Mouse (Mus musculus) hindbrain, postnatal 0 days (tissue): ENCODE measurements at regions not wholly inside any gene's neighbourhood (a gene's known extent, or its start where the extent isn't known, plus 50 kb on each side); places are given as distances from the start of the nearest gene placed in this dataset.

Source experiments
- ATAC-seq: fragments of 200-750 bp; cut with Nextera tagmentation; 2 replicates; pipeline ENCODE4 v1.8.0; 2017; ENCODE audit warnings: mild to moderate bottlenecking, moderate TSS enrichment, moderate library complexity
- DNase-seq: peaks from one replicate; pipeline ENCODE4 v3.0.0-alpha.2; 2015; ENCODE audit warnings: low spot score
- H3K27ac ChIP-seq: fragments of 300-500 bp; sonication (generic); 2 replicates; pipeline ENCODE4 v1.5.1; 2014; ENCODE audit warnings: mild to moderate bottlenecking
- H3K27me3 ChIP-seq: fragments of 300-500 bp; sonication (generic); 2 replicates; pipeline ENCODE4 v1.6.1; 2014; ENCODE audit warnings: low read length, mixed read lengths; ENCODE audit not compliant: insufficient read depth
- H3K36me3 ChIP-seq: fragments of 300-500 bp; sonication (generic); 2 replicates; pipeline ENCODE4 v1.6.1; 2014; ENCODE audit warnings: low read length, mixed read lengths; ENCODE audit not compliant: insufficient read depth
- H3K4me1 ChIP-seq: fragments of 300-500 bp; sonication (generic); 2 replicates; pipeline ENCODE4 v1.6.1; 2014; ENCODE audit warnings: antibody characterized with exemption, low read length, mixed read lengths; ENCODE audit not compliant: insufficient read depth
- H3K4me2 ChIP-seq: fragments of 300-500 bp; sonication (generic); 2 replicates; pipeline ENCODE4 v1.6.1; 2014; ENCODE audit warnings: low read depth, mild to moderate bottlenecking, low read length, moderate library complexity, mixed read lengths
- H3K4me3 ChIP-seq: fragments of 300-500 bp; sonication (generic); 2 replicates; pipeline ENCODE4 v1.5.1; 2014; ENCODE audit warnings: low read length
- H3K9ac ChIP-seq: fragments of 300-500 bp; sonication (generic); replicated peaks from 2 replicates; pipeline ENCODE4 v1.6.1; 2014; ENCODE audit warnings: mild to moderate bottlenecking, low read length, moderate library complexity, mixed read lengths
- H3K9me3 ChIP-seq: fragments of 300-500 bp; sonication (generic); 2 replicates; pipeline ENCODE4 v1.6.1; 2016; ENCODE audit warnings: low read length, mixed read lengths
- CTCF ChIP-seq: IDR thresholded peaks from 2 replicates; pipeline ENCODE4 v1.5.1; 2016; ENCODE audit warnings: antibody characterized with exemption, control low read depth, low read depth
- WGBS: fragments of 180-500 bp; shearing (Covaris S2); extraction: QIAGEN DNeasy Blood & Tissue Kit; methylation state at CpG from one replicate; pipeline ENCODE4 v1.1.7; 2014; 5-methylcytosine and 5-hydroxymethylcytosine counted together

DNA sequence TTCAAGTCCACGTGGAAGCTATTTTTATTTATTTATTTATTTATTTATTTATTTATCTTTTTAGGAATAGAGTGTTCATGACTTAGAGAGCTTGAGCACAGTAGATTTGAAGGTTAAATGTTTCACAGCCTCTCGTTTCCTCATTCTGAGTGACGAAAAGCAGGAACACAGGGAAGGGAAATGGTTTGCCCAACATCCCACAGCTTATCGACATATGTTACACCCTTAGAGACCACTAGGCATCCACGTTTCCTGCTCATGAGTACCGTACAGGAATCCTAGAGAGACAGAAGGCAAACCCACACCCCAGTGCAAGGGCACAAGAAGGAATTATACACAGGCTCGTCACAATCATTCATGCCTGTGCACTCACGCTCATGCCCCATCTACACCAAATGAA, 122.5 kb upstream of the Thbs1 start:
- H3K27me3 ChIP-seq, result no peaks in the 10 kb centered on the region
- H3K36me3 ChIP-seq, result no peaks in the 10 kb centered on the region
- no peak for DNase-seq
- H3K9ac ChIP-seq, result no peak overlapping the region
- H3K9me3 ChIP-seq, result no peaks in the 10 kb centered on the region
- ATAC-seq, result no peak
- TF ChIP-seq CTCF, result no peak
- no peak overlapping the region for H3K4me3 ChIP-seq
- no peak overlapping the region for H3K27ac ChIP-seq
- no peak overlapping the region for H3K4me2 ChIP-seq
- 83% methylated on average over 8 of the region's 8 CpGs for WGBS
- H3K4me1 ChIP-seq, result no peaks in the 10 kb centered on the region

DNA sequence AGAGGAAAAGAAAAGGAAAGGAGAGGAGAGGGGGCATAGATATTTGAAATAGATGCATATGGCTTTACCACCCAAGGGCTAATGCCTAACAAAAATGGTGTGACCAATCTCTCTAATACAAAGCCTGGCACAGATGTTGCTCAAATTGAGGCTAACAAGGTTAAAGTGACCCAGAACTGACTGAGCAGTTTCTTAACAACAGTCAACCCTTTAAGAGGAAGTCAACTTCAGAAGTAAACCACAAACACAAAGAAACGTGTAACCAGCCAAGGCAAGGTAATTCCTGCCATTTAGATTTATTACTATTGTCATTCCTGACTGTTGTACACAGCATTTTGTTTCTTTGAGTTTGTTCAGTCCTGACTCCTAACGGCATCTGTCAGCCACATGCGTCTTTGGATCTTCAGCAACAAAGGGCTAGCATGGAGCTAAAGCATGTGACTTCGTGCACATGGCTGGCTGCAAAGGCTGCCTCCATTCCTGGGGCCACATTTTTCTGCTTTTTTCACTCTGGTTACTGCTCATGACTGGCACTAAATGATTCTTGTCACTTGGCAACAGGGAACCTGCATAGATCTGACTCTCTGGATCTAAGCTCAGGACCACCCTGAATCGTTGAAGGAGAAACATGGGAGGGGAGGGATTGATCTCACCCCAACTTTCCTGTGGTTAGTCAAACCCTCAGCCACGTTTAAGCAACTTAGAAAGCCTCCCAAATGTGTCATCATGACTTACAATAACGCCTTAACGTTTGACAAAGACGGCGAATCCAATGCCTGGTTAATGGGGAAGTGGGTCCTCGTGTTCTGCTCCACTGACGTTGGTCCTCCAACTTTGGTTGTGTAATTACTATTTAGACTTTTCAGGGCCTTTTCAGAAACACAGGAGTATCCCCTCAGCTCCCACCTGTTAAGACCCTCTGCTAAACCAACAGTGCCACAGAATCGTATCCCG, 115.3 kb upstream of the Thbs1 start:
- Histone ChIP-seq H3K36me3 (no peaks in the 10 kb centered on the region), H3K4me2 (no peak overlapping the region), H3K9me3 (no peaks in the 10 kb centered on the region), H3K27me3 (no peaks in the 10 kb centered on the region), H3K4me1 (no peaks in the 10 kb centered on the region), H3K4me3 (no peak overlapping the region), H3K27ac (no peak overlapping the region), H3K9ac (no peak overlapping the region)
- WGBS, result 75% methylated on average over 14 of the region's 14 CpGs
- DNase-seq, result no peak
- no peak for ATAC-seq
- TF ChIP-seq CTCF, result no peak

DNA sequence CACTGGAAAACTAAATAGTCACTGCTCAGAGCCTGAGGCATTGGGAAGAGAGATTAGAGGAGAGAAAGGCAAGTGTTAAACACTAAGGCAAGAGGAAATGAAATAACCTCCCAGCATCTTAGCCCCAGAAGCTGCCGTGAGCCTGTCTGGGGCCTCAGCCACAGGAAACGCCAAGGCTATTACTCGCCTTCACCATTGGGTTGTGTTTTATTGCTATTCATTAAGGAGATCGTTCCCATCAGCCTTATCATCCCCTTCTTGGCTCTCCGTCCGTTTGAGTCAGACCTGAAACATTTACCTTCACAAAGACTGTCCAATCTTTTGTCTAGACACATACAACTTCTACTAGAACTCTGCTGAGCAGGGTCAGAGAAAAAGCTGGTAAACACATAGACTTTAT, 112.0 kb upstream of the Thbs1 start:
- 75% methylated on average over 6 of the region's 6 CpGs for WGBS
- no peaks in the 10 kb centered on the region for H3K27me3 ChIP-seq
- TF ChIP-seq CTCF, result no peak
- no peaks in the 10 kb centered on the region for H3K4me1 ChIP-seq
- ATAC-seq (no peak), DNase-seq (no peak)
- H3K9ac ChIP-seq, result no peak overlapping the region
- H3K9me3 ChIP-seq, result no peaks in the 10 kb centered on the region
- H3K4me2 ChIP-seq, result no peak overlapping the region
- H3K4me3 ChIP-seq, result no peak overlapping the region
- no peak overlapping the region for H3K27ac ChIP-seq
- H3K36me3 ChIP-seq, result no peaks in the 10 kb centered on the region

DNA sequence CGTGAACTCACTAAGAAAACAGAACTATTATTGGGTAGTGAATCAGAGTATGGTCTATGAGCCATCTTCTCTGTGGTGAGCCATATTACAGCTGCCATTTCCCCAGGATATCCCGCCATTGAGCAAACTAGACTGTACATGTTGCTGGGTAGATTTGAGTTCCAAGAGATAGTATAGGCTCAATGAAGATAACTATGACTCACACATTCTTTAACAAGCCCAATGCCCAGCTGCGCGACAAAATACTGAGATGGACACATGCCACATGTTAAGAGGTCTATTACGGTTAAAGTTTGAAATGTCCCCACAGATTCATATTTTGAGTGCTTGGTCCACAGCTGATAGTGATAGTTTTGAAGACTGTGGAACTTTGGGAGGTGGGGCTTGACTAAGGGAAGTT, 107.5 kb upstream of the Thbs1 start:
- no peak for ATAC-seq

DNA sequence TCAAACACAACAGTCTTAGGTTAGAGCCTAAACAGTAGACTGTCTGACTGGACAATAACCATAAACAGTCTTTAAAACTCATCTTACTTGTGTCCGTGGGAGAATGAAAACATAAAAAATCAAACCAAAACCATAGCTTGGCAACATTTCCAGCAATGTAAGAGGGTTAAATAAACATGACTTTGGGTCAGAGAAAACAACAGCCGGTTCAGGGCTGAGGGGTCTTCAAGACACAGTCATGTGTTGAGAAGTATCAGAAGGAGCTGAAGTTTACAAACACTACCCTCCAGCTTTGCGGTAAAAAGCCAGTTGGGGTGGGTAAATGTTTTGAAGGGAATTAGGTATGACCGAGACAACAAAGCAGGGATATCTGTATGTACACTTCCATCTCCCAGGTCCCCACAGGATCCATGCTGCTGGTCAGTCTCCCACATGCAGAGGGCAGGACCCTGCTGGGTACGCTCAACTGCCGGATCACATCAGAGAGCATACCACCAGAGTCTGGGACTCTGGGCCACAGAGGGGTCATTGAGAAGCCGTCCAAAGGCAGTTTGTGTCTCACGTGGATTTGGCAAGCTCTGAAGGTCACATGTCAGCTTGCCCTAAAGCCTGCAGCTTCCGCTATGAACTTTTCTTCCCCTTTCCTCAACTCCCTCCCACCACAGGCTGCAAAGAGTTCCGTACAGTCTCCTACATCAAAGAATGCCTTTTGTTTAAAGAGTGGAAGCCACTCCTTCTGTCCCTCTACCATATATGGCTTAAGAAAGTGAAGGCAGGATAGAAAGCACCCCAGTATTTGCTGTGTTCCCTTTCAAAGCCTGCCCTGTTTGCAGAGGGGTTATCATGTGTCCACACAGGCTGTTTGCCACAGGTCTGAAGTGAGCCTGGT, 103.9 kb upstream of the Thbs1 start:
- no peak for TF ChIP-seq CTCF
- H3K4me3 ChIP-seq, result no peak overlapping the region
- H3K27ac ChIP-seq, result no peak overlapping the region
- no peaks in the 10 kb centered on the region for H3K4me1 ChIP-seq
- 54% methylated on average over 10 of the region's 10 CpGs for WGBS
- DNase-seq (no peak), ATAC-seq (0 out of 2 replicates have a peak, but pooled peaks have one; percentile 15)
- H3K9ac ChIP-seq, result no peak overlapping the region
- H3K36me3 ChIP-seq, result no peaks in the 10 kb centered on the region
- no peaks in the 10 kb centered on the region for H3K27me3 ChIP-seq
- H3K4me2 ChIP-seq, result no peak overlapping the region
- H3K9me3 ChIP-seq, result no peaks in the 10 kb centered on the region

More for the DNA sequence above, 107.5 kb upstream of the Thbs1 start:
- Histone ChIP-seq H3K4me3 (no peak overlapping the region), H3K9ac (no peak overlapping the region), H3K27me3 (no peaks in the 10 kb centered on the region), H3K36me3 (no peaks in the 10 kb centered on the region), H3K9me3 (no peaks in the 10 kb centered on the region), H3K4me2 (no peak overlapping the region), H3K4me1 (no peaks in the 10 kb centered on the region), H3K27ac (no peak overlapping the region)
- no peak for DNase-seq
- whole genome bisulfite sequencing, result 91% methylated on average over 5 of the region's 5 CpGs
- TF ChIP-seq CTCF, result no peak

DNA sequence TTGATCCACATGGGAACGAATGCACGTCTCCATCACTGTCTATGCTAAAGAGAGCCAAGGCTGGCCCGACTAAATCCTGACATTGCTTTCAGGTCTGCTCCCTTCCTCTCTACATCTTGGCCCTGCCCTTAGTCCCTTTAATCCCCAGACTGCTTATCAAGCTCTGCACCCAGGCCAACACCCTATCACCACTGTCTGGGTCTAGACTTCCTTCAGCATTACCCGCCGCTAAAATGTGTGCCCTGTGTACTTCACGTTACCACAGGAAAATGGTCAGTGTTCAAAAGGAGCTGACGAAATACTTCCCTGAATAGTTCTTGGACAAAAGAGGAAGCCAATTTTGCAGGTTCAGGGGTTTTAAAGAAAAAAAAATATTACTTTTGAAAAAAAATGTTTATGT, 100.0 kb upstream of the Thbs1 start:
- Histone ChIP-seq H3K4me2 (no peak overlapping the region), H3K4me1 (no peaks in the 10 kb centered on the region), H3K9me3 (no peaks in the 10 kb centered on the region), H3K4me3 (no peak overlapping the region), H3K27ac (no peak overlapping the region), H3K27me3 (no peaks in the 10 kb centered on the region), H3K9ac (no peak overlapping the region), H3K36me3 (no peaks in the 10 kb centered on the region)
- DNase-seq, result no peak
- 92% methylated on average over 7 of the region's 7 CpGs for WGBS
- ATAC-seq, result no peak
- TF ChIP-seq CTCF, result no peak
